Mouse (Mus musculus) hindbrain, embryonic 11.5 days (tissue): ENCODE measurements at regions not wholly inside any gene's neighbourhood (a gene's known extent, or its start where the extent isn't known, plus 50 kb on each side); places are given as distances from the start of the nearest gene placed in this dataset.

ENCODE experiments used
- ATAC-seq: fragments of 200-750 bp; cut with Nextera tagmentation; 2 replicates; pipeline ENCODE4 v1.8.0; 2017; ENCODE audit warnings: mild to moderate bottlenecking, moderate TSS enrichment, moderate library complexity; ENCODE audit not compliant: low FRiP score
- DNase-seq: peaks from one replicate; pipeline ENCODE4 v3.0.0-alpha.2; 2015; ENCODE audit warnings: low spot score
- H3K27ac ChIP-seq: fragments of 300-500 bp; sonication (generic); 2 replicates; pipeline ENCODE4 v1.5.1; 2014; ENCODE audit warnings: mild to moderate bottlenecking, low read depth, low read length
- H3K27me3 ChIP-seq: fragments of 300-500 bp; sonication (generic); 2 replicates; pipeline ENCODE4 v1.6.1; 2014; ENCODE audit warnings: mild to moderate bottlenecking, low read length, moderate library complexity, mixed read lengths; ENCODE audit not compliant: control insufficient read depth, insufficient read depth
- H3K36me3 ChIP-seq: fragments of 300-500 bp; sonication (generic); 2 replicates; pipeline ENCODE4 v1.6.1; 2014; ENCODE audit warnings: mild to moderate bottlenecking, low read length, moderate library complexity, mixed read lengths; ENCODE audit not compliant: control insufficient read depth, insufficient read depth
- H3K4me1 ChIP-seq: fragments of 300-500 bp; sonication (generic); replicated peaks from 2 replicates; pipeline ENCODE4 v1.6.1; 2014; ENCODE audit warnings: low read length, mixed read lengths; ENCODE audit not compliant: control insufficient read depth, insufficient read depth
- H3K4me2 ChIP-seq: fragments of 300-500 bp; sonication (generic); replicated peaks from 2 replicates; pipeline ENCODE4 v1.6.1; 2014; ENCODE audit warnings: mild to moderate bottlenecking, low read depth, low read length
- H3K4me3 ChIP-seq: fragments of 300-500 bp; sonication (generic); 2 replicates; pipeline ENCODE4 v1.5.1; 2014; ENCODE audit warnings: low read depth, low read length
- H3K9ac ChIP-seq: fragments of 300-500 bp; sonication (generic); 2 replicates; pipeline ENCODE4 v1.6.1; 2014; ENCODE audit warnings: low read depth, low read length
- H3K9me3 ChIP-seq: fragments of 300-500 bp; sonication (generic); 2 replicates; pipeline ENCODE4 v1.6.1; 2016; ENCODE audit warnings: low read length; ENCODE audit not compliant: control insufficient read depth
- WGBS: fragments of 180-500 bp; shearing (Covaris S2); extraction: QIAGEN DNeasy Blood & Tissue Kit; methylation state at CpG from one replicate; pipeline ENCODE4 v1.1.7; 2014; 5-methylcytosine and 5-hydroxymethylcytosine counted together

GRCm38 (mm10) chr13:39836053-39836584 lies 525.1 kb downstream of the Ofcc1 start:
- no peak overlapping the region for H3K9ac ChIP-seq
- no peaks in the 10 kb centered on the region for H3K9me3 ChIP-seq
- no peak overlapping the region for H3K4me2 ChIP-seq
- WGBS = 83% methylated on average over 5 of the region's 5 CpGs
- no peak overlapping the region for H3K4me3 ChIP-seq
- H3K27me3 ChIP-seq = no peaks in the 10 kb centered on the region
- ATAC-seq (no peak), DNase-seq (no peak)
- no peaks in the 10 kb centered on the region for H3K36me3 ChIP-seq
- no peaks in the 10 kb centered on the region for H3K4me1 ChIP-seq
- no peak overlapping the region for H3K27ac ChIP-seq

- Histone ChIP-seq H3K36me3 (no peaks in the 10 kb centered on the region), H3K4me1 (no peaks in the 10 kb centered on the region), H3K9me3 (no peaks in the 10 kb centered on the region), H3K4me2 (no peak overlapping the region), H3K9ac (no peak overlapping the region), H3K27me3 (no peaks in the 10 kb centered on the region), H3K27ac (no peak overlapping the region), H3K4me3 (no peak overlapping the region)
- ATAC-seq = no peak
- DNase-seq = no peak
- WGBS = 60% methylated on average over 5 of the region's 5 CpGs
These were observed 525.9 kb downstream of the Ofcc1 start for GRCm38 (mm10) chr13:39835302-39835701.

GRCm38 (mm10) chr13:39834521-39835245 lies 526.6 kb downstream of the Ofcc1 start:
- ATAC-seq = no peak
- no peaks in the 10 kb centered on the region for H3K27me3 ChIP-seq
- WGBS = 85% methylated on average over 9 of the region's 9 CpGs
- no peaks in the 10 kb centered on the region for H3K4me1 ChIP-seq
- no peak overlapping the region for H3K9ac ChIP-seq
- no peak overlapping the region for H3K27ac ChIP-seq
- no peak overlapping the region for H3K4me2 ChIP-seq
- DNase-seq = no peak
- H3K9me3 ChIP-seq = no peaks in the 10 kb centered on the region
- H3K4me3 ChIP-seq = no peak overlapping the region
- no peaks in the 10 kb centered on the region for H3K36me3 ChIP-seq

GRCm38 (mm10) chr13:39823965-39824555 lies 537.2 kb downstream of the Ofcc1 start:
- peak; percentile 49 for DNase-seq

GRCm38 (mm10) chr13:39823346-39823954 lies 537.8 kb downstream of the Ofcc1 start:
- DNase-seq = peak; percentile 43

More at GRCm38 (mm10) chr13:39823965-39824555, 537.2 kb downstream of the Ofcc1 start:
- H3K9me3 ChIP-seq = no peaks in the 10 kb centered on the region
- H3K36me3 ChIP-seq = no peaks in the 10 kb centered on the region
- peak; percentile 63 for ATAC-seq
- H3K4me1 ChIP-seq = peaks cover 2% of the 10 kb centered on the region; the same call in 1 of the 2 replicates
- H3K4me2 ChIP-seq = peak overlapping the region; percentile 39
- peak overlapping the region; percentile 16 for H3K4me3 ChIP-seq
- H3K9ac ChIP-seq = peak overlapping the region; percentile 8; the same call in 1 of the 2 replicates
- H3K27me3 ChIP-seq = peaks cover 4% of the 10 kb centered on the region; the same call in 1 of the 2 replicates
- peak overlapping the region; percentile 37 for H3K27ac ChIP-seq
- 4% methylated on average over 20 of the region's 20 CpGs for WGBS

GRCm38 (mm10) chr13:39774554-39774953 lies 586.7 kb downstream of the Ofcc1 start:
- 83% methylated on average over 5 of the region's 5 CpGs for WGBS
- H3K9ac ChIP-seq = no peak overlapping the region
- no peaks in the 10 kb centered on the region for H3K9me3 ChIP-seq
- ATAC-seq (no peak), DNase-seq (no peak)
- H3K4me2 ChIP-seq = no peak overlapping the region
- H3K4me3 ChIP-seq = no peak overlapping the region
- H3K36me3 ChIP-seq = no peaks in the 10 kb centered on the region
- no peak overlapping the region for H3K27ac ChIP-seq
- H3K27me3 ChIP-seq = no peaks in the 10 kb centered on the region
- no peaks in the 10 kb centered on the region for H3K4me1 ChIP-seq

More at GRCm38 (mm10) chr13:39823346-39823954, 537.8 kb downstream of the Ofcc1 start:
- 21% methylated on average over 15 of the region's 15 CpGs for WGBS
- Histone ChIP-seq H3K27me3 (peaks cover 4% of the 10 kb centered on the region; the same call in 1 of the 2 replicates), H3K9ac (no peak overlapping the region), H3K4me1 (peaks cover 2% of the 10 kb centered on the region; the same call in 1 of the 2 replicates), H3K36me3 (no peaks in the 10 kb centered on the region), H3K9me3 (no peaks in the 10 kb centered on the region), H3K27ac (peak overlapping the region; percentile 37; the same call in 1 of the 2 replicates), H3K4me2 (peak overlapping the region; percentile 39), H3K4me3 (peak overlapping the region; percentile 16; the same call in 1 of the 2 replicates)
- peak; percentile 87 for ATAC-seq

- WGBS = 87% methylated on average over 8 of the region's 8 CpGs
- H3K4me3 ChIP-seq = no peak overlapping the region
- DNase-seq = no peak
These were observed 587.1 kb downstream of the Ofcc1 start for GRCm38 (mm10) chr13:39774111-39774510.

GRCm38 (mm10) chr13:39769228-39769627 lies 592.0 kb downstream of the Ofcc1 start:
- 71% methylated on average over 4 of the region's 4 CpGs for WGBS
- no peak overlapping the region for H3K4me3 ChIP-seq
- H3K36me3 ChIP-seq = no peaks in the 10 kb centered on the region
- no peaks in the 10 kb centered on the region for H3K4me1 ChIP-seq
- ATAC-seq = no peak
- no peak overlapping the region for H3K4me2 ChIP-seq
- no peak for DNase-seq
- H3K27me3 ChIP-seq = no peaks in the 10 kb centered on the region
- H3K9ac ChIP-seq = no peak overlapping the region
- H3K27ac ChIP-seq = no peak overlapping the region
- H3K9me3 ChIP-seq = no peaks in the 10 kb centered on the region

More at GRCm38 (mm10) chr13:39774111-39774510, 587.1 kb downstream of the Ofcc1 start:
- H3K9ac ChIP-seq = no peak overlapping the region
- no peak overlapping the region for H3K4me2 ChIP-seq
- no peaks in the 10 kb centered on the region for H3K4me1 ChIP-seq
- no peak for ATAC-seq
- no peak overlapping the region for H3K27ac ChIP-seq
- H3K27me3 ChIP-seq = no peaks in the 10 kb centered on the region
- H3K9me3 ChIP-seq = no peaks in the 10 kb centered on the region
- no peaks in the 10 kb centered on the region for H3K36me3 ChIP-seq
